In the genomic region with DNA sequence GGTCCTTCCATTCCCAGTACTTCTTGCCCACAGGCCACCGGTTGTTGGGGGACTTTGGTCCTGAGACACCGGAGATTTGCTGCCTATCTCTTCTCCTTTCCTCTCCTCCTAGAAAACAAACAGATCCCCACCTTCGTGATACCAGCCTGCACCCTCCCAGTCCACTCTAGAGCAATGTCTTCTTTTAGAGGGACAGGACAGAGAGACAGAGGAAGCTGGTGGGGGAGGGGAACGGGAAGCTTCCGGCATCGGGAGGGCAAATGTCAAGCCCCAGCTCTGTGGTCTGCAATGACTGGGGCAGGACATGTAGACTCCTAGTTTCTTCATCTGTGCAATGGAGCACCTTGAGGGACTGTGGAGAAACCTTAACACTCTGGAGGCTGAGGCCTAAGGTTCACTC, we compare ENCODE assay signal across 17 mouse cellular contexts. TPM values are rescaled to one million over a fixed set of nuclear protein-coding genes. Genes with fewer than 3 reads are reported as not detected.
DNase-seq lines count a peak whose midpoint lies in the region; ATAC-seq and TF ChIP-seq lines count a peak whose summit lies in the region.
"Had no signal": no experiment of that assay in that cellular context is flagged by ENCODE, and none has a peak within 500 bp of the region (broad histone marks: within the 10 kb centered on the region; RNA-seq: fewer than 3 reads in every experiment).

No protein-coding gene starts in this region.

- no peak overlapping the region for H3K9ac ChIP-seq in forebrain, embryonic 13.5 days
- peak overlapping the region; percentile 46 for H3K9ac ChIP-seq in stomach, embryonic 16.5 days (ENCODE audit: low read length)
- H3K9ac ChIP-seq in stomach, postnatal 0 days (ENCODE audit: low read length), result no peak overlapping the region

- 0 out of 2 replicates have a peak overlapping the region, but pooled peaks have one; percentile 9 for H3K27ac ChIP-seq in forebrain, embryonic 10.5 days
- H3K27ac ChIP-seq in forebrain, embryonic 13.5 days, result no peak overlapping the region
- H3K27ac ChIP-seq in stomach, embryonic 16.5 days (ENCODE audit: low read length), result no peak overlapping the region
- no peak overlapping the region for H3K27ac ChIP-seq in stomach, postnatal 0 days (replicated peaks)
- H3K27ac ChIP-seq in left cerebral cortex, adult 2 months, result no peak overlapping the region
- H3K27ac ChIP-seq: heart, adult 2 months had no signal

- peaks cover 17% of the 10 kb centered on the region for H3K4me1 ChIP-seq in forebrain, embryonic 10.5 days
- peaks cover 9% of the 10 kb centered on the region; the same call in 1 of the 2 replicates for H3K4me1 ChIP-seq in forebrain, embryonic 13.5 days
- H3K4me1 ChIP-seq in stomach, embryonic 16.5 days (ENCODE audit: control insufficient read depth, insufficient read depth, low read length), result peaks cover 17% of the 10 kb centered on the region; the same call in 1 of the 2 replicates
- H3K4me1 ChIP-seq in stomach, postnatal 0 days (replicated peaks; ENCODE audit: control insufficient read depth, insufficient read depth), result no peaks in the 10 kb centered on the region

- no peaks in the 10 kb centered on the region for H3K27me3 ChIP-seq in forebrain, embryonic 10.5 days (ENCODE audit: poor library complexity, severe bottlenecking)
- no peaks in the 10 kb centered on the region for H3K27me3 ChIP-seq in forebrain, embryonic 13.5 days
- H3K27me3 ChIP-seq in stomach, embryonic 16.5 days (ENCODE audit: control insufficient read depth, insufficient read depth, low read length), result no peaks in the 10 kb centered on the region
- H3K27me3 ChIP-seq in stomach, postnatal 0 days (ENCODE audit: control insufficient read depth, insufficient read depth, low read length), result no peaks in the 10 kb centered on the region

- H3K4me3 ChIP-seq in forebrain, embryonic 10.5 days, result no peak overlapping the region
- no peak overlapping the region for H3K4me3 ChIP-seq in forebrain, embryonic 13.5 days
- H3K4me3 ChIP-seq in stomach, embryonic 16.5 days (replicated peaks; ENCODE audit: low read length), result no peak overlapping the region
- H3K4me3 ChIP-seq in stomach, postnatal 0 days (ENCODE audit: low read depth, low read length), result no peak overlapping the region
- no peak overlapping the region for H3K4me3 ChIP-seq in left cerebral cortex, adult 2 months
- H3K4me3 ChIP-seq: heart, adult 2 months; myocyte had no signal

- H3K36me3 ChIP-seq in forebrain, embryonic 10.5 days (replicated peaks), result no peaks in the 10 kb centered on the region
- no peaks in the 10 kb centered on the region for H3K36me3 ChIP-seq in forebrain, embryonic 13.5 days (ENCODE audit: poor library complexity, severe bottlenecking)
- H3K36me3 ChIP-seq in stomach, embryonic 16.5 days (ENCODE audit: control insufficient read depth, insufficient read depth, low read length), result no peaks in the 10 kb centered on the region
- no peaks in the 10 kb centered on the region for H3K36me3 ChIP-seq in stomach, postnatal 0 days (ENCODE audit: control insufficient read depth, insufficient read depth, low read length)

- WGBS in forebrain, embryonic 10.5 days, result 70% methylated on average over 6 of the region's 6 CpGs
- 86% methylated on average over 6 of the region's 6 CpGs for WGBS in forebrain, embryonic 13.5 days
- 53% methylated on average over 6 of the region's 6 CpGs for WGBS in stomach, embryonic 16.5 days
- 62% methylated on average over 6 of the region's 6 CpGs for WGBS in stomach, postnatal 0 days

- no peak for TF ChIP-seq EP300 in stomach, postnatal 0 days (optimal IDR thresholded peaks at IDR 0.05)

- H3K4me2 ChIP-seq in forebrain, embryonic 13.5 days, result no peak overlapping the region
- H3K4me2 ChIP-seq in stomach, embryonic 16.5 days (ENCODE audit: low read depth, low read length), result no peak overlapping the region
- no peak overlapping the region for H3K4me2 ChIP-seq in stomach, postnatal 0 days (replicated peaks; ENCODE audit: low read depth)

- no peak for DNase-seq in forebrain, embryonic 10.5 days (ENCODE audit: extremely low spot score, low spot score)
- DNase-seq in stomach, postnatal 0 days (ENCODE audit: low spot score), result no peak
- peak; percentile 66 for DNase-seq in lung, postnatal 36 days
- peak; percentile 66 for DNase-seq in thymus, postnatal 4 days
- no peak for DNase-seq in left cerebral cortex, adult 2 months (ENCODE audit: extremely low spot score in 1 of 2, low spot score in 2 of 2)
- no peak for DNase-seq in adrenal gland, postnatal 14 days
- DNase-seq: heart, adult 2 months; right cerebral cortex, postnatal 25 days had no signal

- TF ChIP-seq CTCF in stomach, postnatal 0 days (IDR thresholded peaks at IDR 0.05; ENCODE audit: low read depth), result no peak
- no peak for TF ChIP-seq CTCF in left cerebral cortex, adult 2 months (IDR thresholded peaks at IDR 0.05)

- intact Hi-C loops in left cerebral cortex, adult 2 months (cut with DNase I), result no loop called here

- no peaks in the 10 kb centered on the region for H3K9me3 ChIP-seq in forebrain, embryonic 10.5 days
- H3K9me3 ChIP-seq in forebrain, embryonic 13.5 days (replicated peaks), result no peaks in the 10 kb centered on the region
- no peaks in the 10 kb centered on the region for H3K9me3 ChIP-seq in stomach, embryonic 16.5 days (replicated peaks; ENCODE audit: control insufficient read depth, low read length)
- no peaks in the 10 kb centered on the region for H3K9me3 ChIP-seq in stomach, postnatal 0 days (ENCODE audit: control insufficient read depth, low read length)

- no peak for ATAC-seq in forebrain, embryonic 13.5 days
- ATAC-seq in stomach, embryonic 16.5 days (ENCODE audit: insufficient read depth, low FRiP score), result no peak
- ATAC-seq in stomach, postnatal 0 days (ENCODE audit: low FRiP score, low TSS enrichment), result no peak

RNA-seq across cellular contexts. Expression of a gene that starts 4.4 kb away (rescaled TPM):
- not detected in 2 replicates for polyA plus RNA-seq in forebrain, embryonic 10.5 days (2016; fragmentation: Nextera tagmentation; extraction: Ambion mirVana)
- not detected in 2 replicates for polyA plus RNA-seq in forebrain, embryonic 13.5 days (2015; fragmentation: Nextera tagmentation; extraction: Ambion mirVana)
- 86.6 and 122 TPM in 2 replicates for polyA plus RNA-seq in stomach, embryonic 16.5 days (2015; fragmentation: Nextera tagmentation; extraction: Ambion mirVana)
- polyA plus RNA-seq in stomach, postnatal 0 days (2015; fragmentation: Nextera tagmentation; extraction: Ambion mirVana), result 39.4 and 39.5 TPM in 2 replicates
- not detected for total RNA-seq in left cerebral cortex, adult 2 months (2021)
- total RNA-seq in adrenal gland, postnatal 14 days (2021), result 0.85 TPM in 1 of 2 replicates, not detected in the other
- total RNA-seq: gastrocnemius, adult 18-20 months; heart, adult 2 months; left cerebral cortex, postnatal 10 days; megakaryocyte-erythroid progenitor cell, adult 5-6 weeks had no signal

RNA-seq across cellular contexts. Expression of a gene that starts 17.3 kb away (rescaled TPM):
- polyA plus RNA-seq in forebrain, embryonic 10.5 days (2016; fragmentation: Nextera tagmentation; extraction: Ambion mirVana), result 46.8 and 52.6 TPM in 2 replicates
- polyA plus RNA-seq in forebrain, embryonic 13.5 days (2015; fragmentation: Nextera tagmentation; extraction: Ambion mirVana), result 50.3 and 53.7 TPM in 2 replicates
- 48.4 and 51.4 TPM in 2 replicates for polyA plus RNA-seq in stomach, embryonic 16.5 days (2015; fragmentation: Nextera tagmentation; extraction: Ambion mirVana)
- polyA plus RNA-seq in stomach, postnatal 0 days (2015; fragmentation: Nextera tagmentation; extraction: Ambion mirVana), result 35.6 and 39.3 TPM in 2 replicates
- total RNA-seq in left cerebral cortex, adult 2 months (2021), result 10 to 100 TPM; 64.8 to 68.2 TPM
- total RNA-seq in adrenal gland, postnatal 14 days (2021), result 51.7 and 52.0 TPM in 2 replicates

RNA-seq across cellular contexts. Expression of a gene that starts 17.3 kb away (rescaled TPM):
- 12.6 and 12.7 TPM in 2 replicates for polyA plus RNA-seq in forebrain, embryonic 10.5 days (2016; fragmentation: Nextera tagmentation; extraction: Ambion mirVana)
- 5.0 and 5.5 TPM in 2 replicates for polyA plus RNA-seq in forebrain, embryonic 13.5 days (2015; fragmentation: Nextera tagmentation; extraction: Ambion mirVana)
- polyA plus RNA-seq in stomach, embryonic 16.5 days (2015; fragmentation: Nextera tagmentation; extraction: Ambion mirVana), result 47.9 and 52.2 TPM in 2 replicates
- 37.7 and 45.4 TPM in 2 replicates for polyA plus RNA-seq in stomach, postnatal 0 days (2015; fragmentation: Nextera tagmentation; extraction: Ambion mirVana)
- total RNA-seq in left cerebral cortex, adult 2 months (2021), result 10 to 100 TPM; 10.6 to 13.1 TPM
- total RNA-seq in adrenal gland, postnatal 14 days (2021), result 44.5 and 45.1 TPM in 2 replicates
- total RNA-seq: megakaryocyte-erythroid progenitor cell, adult 5-6 weeks had no signal

RNA-seq across cellular contexts. Expression of a gene that starts 39.8 kb away (rescaled TPM):
- 0.23 and 0.35 TPM in 2 replicates for polyA plus RNA-seq in forebrain, embryonic 10.5 days (2016; fragmentation: Nextera tagmentation; extraction: Ambion mirVana)
- polyA plus RNA-seq in forebrain, embryonic 13.5 days (2015; fragmentation: Nextera tagmentation; extraction: Ambion mirVana), result 0.15 and 0.16 TPM in 2 replicates
- polyA plus RNA-seq in stomach, embryonic 16.5 days (2015; fragmentation: Nextera tagmentation; extraction: Ambion mirVana), result 0.32 and 0.46 TPM in 2 replicates
- 0.27 and 0.28 TPM in 2 replicates for polyA plus RNA-seq in stomach, postnatal 0 days (2015; fragmentation: Nextera tagmentation; extraction: Ambion mirVana)
- total RNA-seq in left cerebral cortex, adult 2 months (2021), result not detected
- total RNA-seq in adrenal gland, postnatal 14 days (2021), result not detected in 2 replicates
- total RNA-seq: adrenal gland, adult 18-20 months; gastrocnemius, adult 18-20 months; heart, adult 2 months; heart, postnatal 14 days; left cerebral cortex, postnatal 10 days; liver, adult 2 months; megakaryocyte-erythroid progenitor cell, adult 5-6 weeks had no signal
- polyA plus RNA-seq: liver, adult 2 months had no signal

RNA-seq across cellular contexts. Expression of a gene that starts 39.9 kb away (rescaled TPM):
- 21.0 and 21.5 TPM in 2 replicates for polyA plus RNA-seq in forebrain, embryonic 10.5 days (2016; fragmentation: Nextera tagmentation; extraction: Ambion mirVana)
- polyA plus RNA-seq in forebrain, embryonic 13.5 days (2015; fragmentation: Nextera tagmentation; extraction: Ambion mirVana), result 3.7 and 5.4 TPM in 2 replicates
- polyA plus RNA-seq in stomach, embryonic 16.5 days (2015; fragmentation: Nextera tagmentation; extraction: Ambion mirVana), result 42.1 and 44.5 TPM in 2 replicates
- polyA plus RNA-seq in stomach, postnatal 0 days (2015; fragmentation: Nextera tagmentation; extraction: Ambion mirVana), result 22.7 and 27.4 TPM in 2 replicates
- total RNA-seq in left cerebral cortex, adult 2 months (2021), result 10 to 100 TPM; 35.0 to 37.7 TPM
- 6.6 and 15.2 TPM in 2 replicates for total RNA-seq in adrenal gland, postnatal 14 days (2021)

Comparison
In these comparisons a context has a peak if more than half of its experiments do, and no peak if none do; other contexts are left out.
1. DNase-seq: peak in lung, postnatal 36 days (single experiment) and thymus, postnatal 4 days (single experiment); none in forebrain, embryonic 10.5 days (single experiment), stomach, postnatal 0 days (single experiment), left cerebral cortex, adult 2 months (0 of 2) and adrenal gland, postnatal 14 days (single experiment).
2. RNA of a gene that starts 4.4 kb away (polyA plus RNA-seq): 86.6 to 122 TPM in stomach, embryonic 16.5 days and 39.4 to 39.5 TPM in stomach, postnatal 0 days; not detected in forebrain, embryonic 13.5 days and not detected in forebrain, embryonic 10.5 days; every median in the first group is over 10 times any median in the second.